Mouse (Mus musculus) T-cell, adult 2 months (primary cell): Measurements from ENCODE around the gene Ksr1.

Experiments
- DNase-seq: peaks from one replicate; pipeline ENCODE4 v3.0.0; 2022; ENCODE audit warnings: low spot score

Gene Ksr1

DNA sequence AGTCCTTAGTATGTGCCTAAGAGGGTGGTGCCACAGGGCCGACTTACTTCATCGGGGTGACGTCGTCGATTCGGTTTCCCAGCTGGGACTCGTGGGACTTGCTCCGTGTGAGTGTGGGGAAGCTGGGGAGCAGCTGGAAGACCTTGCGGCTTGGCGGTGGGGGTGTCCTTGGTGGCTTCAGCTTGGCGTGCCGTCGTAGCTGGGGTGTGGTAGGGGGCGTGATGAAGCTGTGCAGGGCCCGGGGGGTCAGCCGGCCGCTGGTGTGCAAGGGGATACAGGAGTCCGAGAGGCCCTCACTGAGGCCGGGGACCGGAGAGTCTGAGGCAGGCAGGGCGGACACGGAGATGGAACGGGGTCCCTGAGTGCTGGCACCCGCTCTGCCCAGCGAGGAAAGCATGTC is 101.4 kb downstream of the Ksr1 start:
- no peak for DNase-seq

DNA sequence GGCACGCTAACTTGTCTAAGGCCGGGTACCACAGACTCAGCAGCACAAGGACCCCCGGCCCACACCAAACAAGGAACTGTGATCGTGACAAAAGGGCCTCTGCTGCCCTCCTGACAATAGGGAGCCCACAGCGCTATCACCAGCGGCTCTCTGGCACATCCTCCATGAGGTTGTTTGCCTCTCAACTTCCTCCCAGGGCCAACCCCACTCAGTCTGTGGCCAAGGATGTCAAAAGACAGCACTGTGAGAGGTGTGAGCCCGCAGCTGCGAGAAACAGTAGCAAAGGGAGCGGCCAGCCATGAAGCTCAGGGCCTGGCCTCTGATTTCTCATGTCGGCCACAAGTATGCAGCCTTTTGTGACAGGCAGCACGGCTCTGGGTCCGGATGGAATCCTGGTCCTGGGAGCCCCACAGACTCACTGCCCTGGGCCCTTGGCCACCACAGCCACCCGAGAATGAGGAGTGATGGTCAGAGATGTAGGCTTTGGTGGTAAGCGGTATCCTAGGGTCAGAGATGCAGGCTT is 104.2 kb downstream of the Ksr1 start:
- no peak for DNase-seq

DNA sequence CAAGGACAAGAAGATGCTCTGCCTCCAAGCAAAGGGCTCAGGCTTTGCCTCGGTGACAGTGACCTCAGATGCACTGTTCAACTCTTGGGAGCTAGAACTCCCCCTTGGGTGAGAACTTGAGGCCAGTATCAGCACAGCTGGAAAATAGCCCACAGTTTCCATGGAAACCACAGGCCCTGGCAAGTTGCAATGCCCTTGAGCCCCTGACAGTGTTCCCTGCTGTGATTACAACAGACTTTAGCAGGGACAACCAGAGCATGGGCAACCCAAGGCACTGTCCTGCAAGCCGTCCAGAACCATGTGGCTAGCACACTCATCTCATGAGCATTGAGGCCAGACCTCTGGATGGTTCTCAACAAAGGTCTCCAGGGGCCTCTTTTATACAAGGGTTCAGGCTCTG is 106.7 kb downstream of the Ksr1 start:
- DNase-seq, result no peak

DNA sequence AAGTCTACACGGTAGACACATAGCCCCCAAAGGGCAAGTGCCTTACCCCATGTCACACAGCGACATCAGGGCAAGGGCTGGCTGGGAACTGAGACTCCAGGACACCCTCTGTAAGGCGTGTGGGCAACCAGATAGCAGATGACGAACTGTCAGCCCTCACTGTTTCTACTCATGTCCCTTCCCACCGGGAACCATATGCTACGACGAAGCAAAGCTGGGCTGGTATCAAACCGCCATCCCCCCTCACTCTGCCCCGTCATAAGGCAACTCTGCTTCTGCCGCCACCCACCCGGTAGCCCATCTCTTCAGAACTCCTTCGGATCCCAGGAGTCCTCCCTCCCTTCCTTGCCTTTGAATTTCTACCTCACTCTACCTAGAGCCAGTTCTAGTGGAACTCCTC is 108.7 kb downstream of the Ksr1 start:
- no peak for DNase-seq

DNA sequence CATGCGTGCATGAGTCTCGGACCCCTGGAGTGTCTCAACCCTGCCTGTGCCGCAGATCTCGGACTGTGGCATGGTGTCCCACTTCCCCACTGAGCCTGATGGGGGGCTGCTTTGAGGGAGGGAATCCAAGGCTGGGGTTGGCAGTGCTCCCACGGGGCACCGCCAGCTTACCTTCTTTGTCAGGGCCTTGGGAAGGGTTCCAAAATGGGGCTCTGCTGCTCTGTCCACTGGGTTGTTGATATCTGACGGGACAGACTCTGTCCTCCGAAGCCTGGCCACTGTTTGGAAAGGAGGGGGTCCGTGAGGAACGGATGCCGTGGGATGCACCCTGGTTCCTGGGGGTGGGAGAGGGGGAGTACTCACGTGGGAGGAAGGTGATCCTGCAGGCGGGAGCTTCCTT is 109.9 kb downstream of the Ksr1 start:
- no peak for DNase-seq

DNA sequence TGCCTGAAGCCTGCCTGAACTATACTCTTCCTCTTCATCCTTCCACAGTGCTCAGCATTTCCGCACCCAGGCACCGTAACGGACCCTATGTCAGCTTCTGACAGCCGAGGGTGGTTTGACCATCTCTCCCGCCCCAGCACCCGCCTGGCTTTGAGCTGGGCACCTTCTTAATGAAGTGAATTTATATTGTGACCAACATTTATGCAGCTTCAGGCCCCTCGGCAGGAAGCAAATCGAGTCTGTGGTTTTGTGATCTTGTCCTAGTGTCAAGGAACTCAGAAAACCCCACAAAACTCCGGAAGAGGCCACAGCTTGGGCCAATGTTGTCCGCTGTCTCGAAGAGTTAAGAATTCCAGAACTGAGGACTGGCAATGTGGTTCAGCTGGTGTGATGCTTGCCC is 112.6 kb downstream of the Ksr1 start:
- DNase-seq, result no peak

DNA sequence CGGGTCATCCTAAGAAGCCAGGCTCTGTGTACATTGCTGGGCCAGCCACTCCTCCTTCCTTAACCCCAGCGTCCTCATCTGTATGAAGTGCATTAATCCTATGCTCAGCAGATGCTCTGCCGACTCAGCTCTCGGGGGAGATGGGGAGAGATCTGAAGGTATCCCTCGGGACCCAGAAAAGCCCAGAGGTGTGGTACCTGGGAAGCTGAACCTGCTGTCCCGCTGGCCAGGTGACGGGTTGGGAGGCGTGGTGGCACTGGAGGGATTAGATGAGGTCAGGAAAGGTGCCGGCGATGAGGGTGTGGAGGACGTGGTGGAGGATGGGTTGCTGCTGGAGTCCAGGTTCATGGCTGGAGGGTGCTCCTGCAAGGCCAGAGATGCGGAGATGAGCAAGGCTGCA is 113.2 kb downstream of the Ksr1 start:
- no peak for DNase-seq

DNA sequence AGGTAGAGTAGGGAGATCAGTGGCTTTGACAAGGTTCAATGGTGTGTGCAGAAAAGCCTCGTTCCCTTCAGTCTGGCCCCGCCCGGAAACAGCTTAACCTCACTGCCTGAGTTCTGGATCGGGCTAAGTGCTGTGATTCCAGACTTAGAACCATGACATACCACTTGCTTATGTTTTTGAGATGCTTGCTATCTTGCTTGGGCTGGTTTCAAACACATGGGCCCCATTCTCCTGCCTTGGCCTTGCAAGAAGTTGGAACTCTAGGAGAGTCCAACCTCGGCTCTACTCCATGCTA is 114.8 kb downstream of the Ksr1 start:
- DNase-seq, result no peak

DNA sequence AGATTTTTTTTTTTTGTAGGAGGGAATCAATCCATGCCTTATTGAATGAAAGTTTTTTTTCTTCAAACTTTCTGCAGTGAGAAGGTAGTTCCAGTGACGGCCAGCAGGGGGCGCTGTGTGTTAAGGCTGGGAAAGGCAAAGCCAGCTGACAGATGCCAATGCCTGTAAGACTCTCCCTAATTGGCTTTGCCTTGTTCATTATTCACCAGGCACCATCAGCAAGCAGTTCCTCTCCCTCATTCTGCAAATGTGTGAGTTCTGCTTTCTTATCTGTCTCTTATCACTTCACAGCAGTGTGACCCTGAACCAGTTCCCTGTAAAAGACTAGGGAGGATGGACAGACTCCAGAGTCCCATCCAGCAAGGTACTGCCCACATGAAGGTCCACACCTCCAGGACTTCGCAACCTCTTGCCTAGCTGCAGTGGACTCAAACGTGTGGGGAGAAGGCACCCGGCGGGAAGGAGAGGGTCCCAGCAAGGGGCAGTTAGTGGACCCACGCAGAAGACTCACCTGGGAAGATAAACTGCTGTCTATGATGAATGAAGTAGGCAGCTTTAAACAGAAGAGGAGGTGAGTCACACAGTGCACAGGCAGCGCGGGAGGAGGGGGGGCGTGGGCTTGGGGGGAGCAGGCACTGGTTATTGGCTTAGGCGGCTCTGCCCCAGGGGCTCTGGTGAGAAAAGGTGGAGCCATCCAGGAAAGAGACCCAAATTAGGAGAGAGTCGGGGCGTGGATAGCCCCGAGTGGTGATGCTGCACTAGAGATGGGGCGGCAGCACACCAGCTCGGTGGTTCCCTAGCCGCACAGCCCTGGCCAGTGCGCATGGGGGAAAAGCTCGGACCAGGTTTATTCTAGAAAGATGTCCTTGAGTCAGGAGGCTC is 115.4 kb downstream of the Ksr1 start:
- peak; percentile 76 for DNase-seq

DNA sequence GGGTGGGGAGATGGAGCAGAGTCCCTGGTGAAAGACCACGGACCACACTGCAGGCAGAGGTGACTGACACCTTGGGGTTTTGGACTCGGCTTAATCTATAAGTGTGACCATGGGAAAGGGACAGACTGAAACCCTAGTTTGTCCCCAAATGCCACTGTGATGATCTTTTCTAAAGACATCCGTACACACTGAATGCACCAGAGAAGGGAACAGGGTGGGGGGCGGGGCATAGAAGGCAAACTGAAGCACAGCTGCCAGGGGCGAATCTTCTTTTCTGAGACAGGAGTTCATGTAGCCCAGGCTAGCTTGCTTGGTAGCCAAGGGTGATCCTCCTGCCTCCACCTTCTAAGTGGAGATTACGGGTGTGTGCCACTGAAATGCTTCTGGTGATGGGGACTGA is 122.5 kb downstream of the Ksr1 start:
- DNase-seq, result no peak

DNA sequence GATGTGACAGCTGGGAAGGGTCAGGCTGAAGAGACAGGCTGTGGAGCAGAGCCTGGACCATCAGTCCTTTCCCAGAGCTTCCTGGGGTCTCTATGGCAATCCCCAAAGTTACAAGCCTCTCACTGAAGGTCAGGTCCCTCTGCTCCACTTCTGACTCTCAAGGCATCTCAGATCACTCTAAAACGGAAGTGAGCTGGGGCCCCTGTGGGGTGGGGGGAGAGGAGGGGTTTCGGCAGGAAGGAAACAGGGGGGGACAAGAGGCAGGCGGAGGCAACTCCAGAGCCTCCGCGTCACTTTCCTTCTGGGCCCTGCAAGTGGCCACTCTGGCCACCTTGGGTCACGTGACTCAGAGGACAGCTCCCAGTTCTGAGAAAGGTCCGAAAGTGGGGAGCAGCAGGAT is 122.9 kb downstream of the Ksr1 start:
- DNase-seq, result peak; percentile 79

DNA sequence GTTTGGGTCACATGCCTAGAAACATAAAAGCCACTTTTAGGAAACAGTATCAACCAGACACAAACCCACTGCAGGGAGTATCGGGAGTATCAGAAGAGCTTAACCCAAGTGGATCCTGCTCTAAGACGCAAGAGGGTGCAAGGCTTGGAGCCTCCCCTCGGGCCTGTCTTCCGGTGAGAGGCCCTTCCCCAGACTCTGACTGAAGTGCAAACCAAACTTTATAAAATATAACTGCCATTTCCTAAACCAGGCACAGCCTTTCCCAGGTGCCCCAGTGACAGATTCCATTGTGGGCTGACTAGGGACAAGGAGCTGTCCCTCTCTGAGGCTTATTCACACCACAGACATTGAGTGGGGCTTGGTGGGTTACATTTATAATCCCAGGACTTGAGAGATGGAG is 123.4 kb downstream of the Ksr1 start:
- no peak for DNase-seq

DNA sequence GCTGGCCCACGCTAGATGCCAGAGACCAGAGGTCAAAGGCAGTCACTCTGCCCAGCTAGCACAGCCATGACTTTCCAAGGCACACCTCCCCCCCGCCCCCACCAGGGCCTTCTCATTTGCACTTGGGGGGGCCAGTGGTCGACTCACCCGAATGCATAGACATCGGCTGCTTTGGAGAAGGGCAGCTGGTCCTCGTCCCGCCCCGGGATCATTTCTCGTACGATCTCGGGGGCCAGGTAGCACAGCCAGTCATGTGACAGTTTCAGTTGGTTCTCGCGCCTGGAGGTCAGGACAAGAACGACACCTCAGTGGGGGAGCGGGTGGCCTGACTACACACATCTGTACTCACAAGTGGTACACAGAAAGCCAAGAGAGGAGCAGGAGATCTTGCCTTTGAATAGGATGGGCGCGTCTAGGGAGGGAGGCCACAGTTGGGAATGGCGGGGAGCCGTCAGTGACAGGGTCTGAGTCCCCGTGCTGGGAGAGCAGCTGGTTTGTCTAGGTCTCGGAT is 125.6 kb downstream of the Ksr1 start:
- no peak for DNase-seq

DNA sequence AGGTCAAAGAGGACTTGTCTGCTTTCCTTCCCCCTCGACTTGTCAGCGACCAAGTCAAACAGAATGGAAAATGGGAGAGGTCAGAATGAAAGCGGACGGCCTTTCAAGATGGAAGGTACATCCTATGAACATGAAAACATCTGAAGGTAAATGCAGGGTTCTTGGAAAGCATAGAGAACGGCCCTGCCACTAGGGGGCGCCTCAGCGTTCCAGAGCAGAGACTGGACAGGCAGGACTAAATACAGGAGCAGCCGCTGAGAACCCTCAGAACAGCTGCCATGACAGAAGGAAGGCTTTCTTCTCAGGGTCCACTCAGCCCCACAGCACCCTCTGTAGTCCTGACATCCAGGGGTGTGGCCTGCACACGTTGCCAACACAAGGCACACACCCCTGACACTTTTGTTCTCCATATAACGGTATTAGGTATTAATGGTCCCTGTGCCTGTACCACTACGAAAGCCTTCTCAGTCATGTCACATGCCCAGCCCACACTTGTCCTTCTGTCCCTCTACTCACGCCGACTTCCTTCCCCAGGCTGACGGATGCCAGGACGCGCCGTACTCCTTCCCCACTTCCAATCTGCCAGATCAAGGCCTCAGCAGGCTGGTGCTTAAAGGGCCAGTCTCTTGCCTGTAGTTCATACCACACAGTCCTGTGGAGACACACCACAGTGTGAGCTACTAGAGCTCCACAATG is 126.2 kb downstream of the Ksr1 start:
- DNase-seq, result peak; percentile 57

DNA sequence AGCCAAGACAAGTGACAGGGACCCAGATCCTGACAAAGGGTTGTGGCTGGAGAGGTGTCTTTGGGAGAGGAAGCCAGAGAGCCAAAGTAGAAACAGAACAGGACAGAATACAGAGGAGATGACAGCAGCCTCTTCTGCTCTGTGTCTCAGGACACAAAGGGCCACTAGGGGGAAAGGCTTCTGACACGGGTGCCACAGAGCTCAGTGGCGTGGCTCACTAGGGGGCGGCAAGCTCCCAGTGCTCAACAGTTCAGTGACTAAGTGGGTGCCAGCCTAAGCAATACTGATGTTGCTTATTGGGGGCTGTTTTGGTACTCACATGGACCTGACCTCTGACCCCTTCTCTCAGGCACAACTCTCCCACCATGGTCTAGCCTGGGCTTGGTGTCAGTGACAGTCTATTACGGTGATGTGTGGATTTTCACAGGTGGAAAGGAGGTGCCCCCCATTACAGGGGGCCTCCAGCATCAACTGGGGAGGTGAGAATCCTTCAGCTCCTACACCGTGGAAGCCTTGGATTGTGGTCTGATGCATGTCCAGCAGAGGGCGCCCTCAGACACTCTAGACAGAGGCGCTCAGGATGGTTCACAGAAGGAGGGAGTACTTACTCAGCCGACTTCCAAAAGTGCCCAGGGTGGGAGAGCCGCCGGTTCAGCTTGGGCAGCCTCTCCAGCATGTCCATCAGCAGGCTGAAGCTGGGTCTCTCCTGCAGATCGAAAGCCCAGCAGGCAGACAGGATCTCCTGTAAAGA is 127.1 kb downstream of the Ksr1 start:
- peak; percentile 71 for DNase-seq

DNA sequence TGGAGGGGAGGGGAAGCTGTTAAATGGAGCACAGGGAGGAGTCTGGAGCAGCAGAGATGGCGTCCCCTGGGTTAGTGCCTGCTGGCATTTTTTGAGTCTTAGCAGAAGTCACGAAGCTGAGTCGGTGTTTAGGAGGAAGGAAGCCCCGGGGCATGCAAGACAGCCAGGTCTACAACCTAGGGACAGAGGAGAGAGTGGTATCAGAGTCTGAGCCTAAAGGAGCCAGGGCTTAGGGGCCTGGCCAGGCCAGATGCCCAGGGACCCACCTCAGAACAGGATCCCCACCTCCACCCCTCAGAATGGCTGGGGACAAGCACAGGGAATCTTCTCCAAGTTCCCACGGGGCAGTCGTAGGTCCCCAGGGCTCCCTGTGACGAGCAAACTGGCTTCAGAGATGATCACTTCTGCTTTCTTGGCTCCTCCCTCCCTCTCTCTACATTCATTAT is 129.0 kb downstream of the Ksr1 start:
- no peak for DNase-seq

DNA sequence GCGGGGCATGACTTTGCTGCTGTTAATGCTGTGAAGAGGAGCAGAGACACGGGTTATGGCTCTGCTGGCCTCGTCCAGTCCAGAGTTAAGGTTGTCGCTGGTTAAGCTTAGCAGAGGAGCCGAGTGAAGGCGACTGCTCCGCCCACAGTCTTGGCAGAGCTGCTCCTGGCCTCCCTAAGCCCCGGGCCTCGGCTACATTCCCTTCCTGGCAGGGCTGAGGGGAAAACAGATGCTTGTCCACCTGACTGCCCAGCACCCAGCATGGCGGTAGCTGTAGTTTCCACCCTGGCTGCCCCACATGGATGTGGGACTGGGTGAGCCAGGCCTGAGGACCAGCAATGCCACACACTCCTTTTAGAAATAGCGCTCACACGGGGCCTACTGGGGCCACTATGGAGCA is 130.0 kb downstream of the Ksr1 start:
- no peak for DNase-seq

DNA sequence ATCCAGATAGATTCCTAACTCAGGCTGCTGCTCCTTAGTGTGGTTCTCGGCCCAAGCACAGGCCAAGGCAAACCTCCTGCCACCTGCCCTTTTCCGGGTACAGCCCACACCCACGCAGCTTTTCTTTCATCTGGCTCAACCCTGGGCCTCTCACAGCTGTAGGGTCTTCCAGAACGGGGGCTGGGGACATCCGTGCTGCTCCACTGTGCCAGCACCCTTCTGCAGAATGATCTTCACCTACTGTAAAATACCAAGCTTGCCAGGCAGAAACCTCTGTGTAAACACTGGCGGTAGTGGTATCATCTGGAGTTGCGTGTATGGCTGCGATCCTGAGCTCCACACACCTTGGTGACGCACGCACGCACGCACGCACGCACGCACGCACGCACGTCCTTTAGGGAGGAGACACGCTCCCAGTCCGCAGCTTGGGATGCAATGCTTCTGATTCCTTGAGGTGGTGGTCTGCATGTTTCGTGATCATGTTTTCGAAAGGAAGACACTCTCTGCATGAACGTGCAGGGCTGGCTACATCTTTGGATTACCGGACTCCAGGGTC is 130.5 kb downstream of the Ksr1 start:
- DNase-seq, result no peak

DNA sequence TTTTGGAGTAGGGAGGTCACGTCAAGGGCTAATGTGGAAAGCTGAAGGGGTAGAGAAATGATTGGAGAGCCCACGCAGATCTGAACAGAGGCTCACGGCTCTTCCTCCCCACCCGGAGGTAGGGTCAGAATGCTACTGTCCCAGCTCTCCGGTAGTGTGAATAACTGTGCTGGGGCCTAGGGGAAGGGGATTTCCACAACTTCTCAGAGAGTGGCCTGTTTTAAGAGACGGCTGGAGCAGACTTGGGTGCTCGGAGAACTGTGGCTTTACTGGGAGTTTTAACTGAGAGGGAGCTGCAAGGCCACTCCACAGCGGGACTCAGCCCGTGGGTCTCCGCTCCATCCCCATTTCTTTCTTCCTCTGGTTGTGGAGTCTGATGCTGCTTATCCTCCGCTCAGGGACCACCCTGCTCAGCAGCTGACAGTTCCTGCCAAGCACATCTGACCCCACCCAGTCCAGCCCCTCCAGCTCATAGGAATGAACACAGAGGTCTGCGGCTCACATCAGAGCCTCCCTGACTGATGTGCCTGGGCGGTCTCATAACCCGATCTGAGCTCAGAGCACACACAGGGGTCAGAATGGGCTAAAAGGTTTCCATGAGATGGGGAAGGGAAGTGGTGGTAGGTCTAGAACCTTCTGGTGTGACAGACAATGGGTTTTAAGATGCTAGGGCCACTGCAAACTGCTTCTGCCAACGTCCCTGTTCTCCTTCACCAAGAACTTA is 131.4 kb downstream of the Ksr1 start:
- DNase-seq, result no peak

DNA sequence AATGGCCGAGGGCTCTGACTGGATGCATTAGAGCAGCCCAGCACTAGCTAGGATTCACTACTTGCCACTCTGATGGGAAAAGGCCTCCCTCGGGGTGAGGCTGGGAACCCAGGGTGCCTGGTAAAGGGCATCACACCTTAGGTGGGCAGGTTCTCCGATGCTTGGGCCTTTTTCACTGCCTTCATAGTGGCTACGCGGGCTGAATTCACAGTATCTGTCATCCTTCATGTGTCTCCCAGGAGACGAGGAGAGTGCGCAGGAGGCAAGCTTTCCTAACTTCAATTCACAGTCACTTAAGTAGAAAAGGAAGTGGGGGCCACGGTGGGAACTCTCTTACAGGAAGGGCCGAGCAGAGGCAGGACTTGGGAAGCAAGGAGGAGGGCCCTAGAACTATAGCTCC is 132.4 kb downstream of the Ksr1 start:
- DNase-seq, result no peak

DNA sequence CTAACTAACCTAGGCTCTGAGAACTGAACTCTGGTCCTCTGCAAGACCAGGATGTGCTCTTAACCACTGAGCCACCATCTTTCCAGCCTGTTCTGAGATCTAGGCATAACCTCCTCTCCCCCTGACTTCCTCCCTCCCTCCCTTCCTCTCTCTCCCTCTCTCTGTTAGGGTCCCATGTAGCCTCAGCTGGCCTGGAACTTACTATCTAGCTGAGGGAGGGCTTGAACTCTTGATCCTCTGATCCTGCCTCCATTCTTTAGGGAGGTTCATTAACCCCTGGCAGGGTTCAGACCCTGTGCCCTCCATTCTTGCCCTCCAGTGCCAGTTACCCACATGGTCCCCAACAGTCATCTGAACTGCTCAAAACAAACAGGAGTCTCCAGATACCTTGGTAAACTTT is 133.2 kb downstream of the Ksr1 start:
- DNase-seq, result no peak

DNA sequence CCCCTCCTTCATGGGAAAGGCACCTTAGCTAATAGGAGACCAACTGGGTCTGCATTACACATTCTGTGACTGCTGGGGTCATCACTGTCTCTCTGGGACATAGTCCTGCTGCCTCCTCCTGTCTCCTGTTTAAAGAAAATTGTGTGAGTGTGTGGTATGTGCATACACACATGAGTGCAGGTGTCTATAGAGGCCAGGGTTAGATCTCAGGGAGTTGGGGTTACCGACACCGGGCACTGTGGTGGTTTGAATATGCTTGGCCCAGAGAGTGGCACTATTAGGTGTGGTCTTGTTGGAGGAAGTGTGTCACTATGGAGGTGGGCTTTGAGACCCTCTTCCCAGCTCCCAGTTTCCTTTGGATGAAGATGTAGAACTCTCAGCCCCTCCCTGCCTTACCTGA is 133.7 kb downstream of the Ksr1 start:
- DNase-seq, result no peak
